Mouse (Mus musculus) urinary bladder, adult 2 months (tissue): ENCODE results near the gene Chd3. TPM values are rescaled to one million over a fixed set of nuclear protein-coding genes. Genes with fewer than 3 reads are reported as not detected.

ENCODE experiments used
- DNase-seq: peaks from one replicate; pipeline ENCODE4 v3.0.0; 2022; ENCODE audit warnings: low spot score
- polyA plus RNA-seq: library from polyadenylated mRNA; depleted of rRNA; stranded (reverse); fragments of >200 nt; gene quantifications from 2 replicates; pipeline ENCODE4 v1.2.3, GENCODE M21; 2012

Chd3 gene
- polyA plus RNA-seq, 1 experiment: 85.5 TPM

- no peak for DNase-seq
These were observed 37.9 kb upstream of the Chd3 start for GRCm38 (mm10) chr11:69406867-69407723.

DNA sequence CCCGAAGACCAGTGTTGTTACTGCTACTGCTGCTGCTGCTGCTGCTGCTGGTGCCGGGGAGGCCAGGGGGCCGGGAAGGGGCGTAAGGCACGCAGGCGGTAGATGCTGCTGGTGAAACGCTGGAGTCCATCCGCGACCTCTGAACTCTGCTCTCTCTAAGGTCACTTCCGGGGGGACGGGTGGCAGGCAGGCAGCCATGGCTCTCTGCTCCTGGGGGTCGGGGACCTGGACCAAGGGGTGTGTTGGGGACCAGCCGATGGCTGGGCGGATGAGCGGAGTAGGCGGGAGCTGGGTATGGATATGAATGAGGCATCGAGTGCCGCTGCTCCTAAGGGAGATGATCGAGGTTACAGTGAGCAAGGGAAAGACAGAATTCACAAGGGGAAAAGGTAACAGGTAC, 37.1 kb upstream of the Chd3 start:
- DNase-seq: no peak

- no peak for DNase-seq
These were observed 36.4 kb upstream of the Chd3 start for GRCm38 (mm10) chr11:69405397-69406200.

GRCm38 (mm10) chr11:69404595-69405396, 35.6 kb upstream of the Chd3 start:
- DNase-seq: no peak

DNA sequence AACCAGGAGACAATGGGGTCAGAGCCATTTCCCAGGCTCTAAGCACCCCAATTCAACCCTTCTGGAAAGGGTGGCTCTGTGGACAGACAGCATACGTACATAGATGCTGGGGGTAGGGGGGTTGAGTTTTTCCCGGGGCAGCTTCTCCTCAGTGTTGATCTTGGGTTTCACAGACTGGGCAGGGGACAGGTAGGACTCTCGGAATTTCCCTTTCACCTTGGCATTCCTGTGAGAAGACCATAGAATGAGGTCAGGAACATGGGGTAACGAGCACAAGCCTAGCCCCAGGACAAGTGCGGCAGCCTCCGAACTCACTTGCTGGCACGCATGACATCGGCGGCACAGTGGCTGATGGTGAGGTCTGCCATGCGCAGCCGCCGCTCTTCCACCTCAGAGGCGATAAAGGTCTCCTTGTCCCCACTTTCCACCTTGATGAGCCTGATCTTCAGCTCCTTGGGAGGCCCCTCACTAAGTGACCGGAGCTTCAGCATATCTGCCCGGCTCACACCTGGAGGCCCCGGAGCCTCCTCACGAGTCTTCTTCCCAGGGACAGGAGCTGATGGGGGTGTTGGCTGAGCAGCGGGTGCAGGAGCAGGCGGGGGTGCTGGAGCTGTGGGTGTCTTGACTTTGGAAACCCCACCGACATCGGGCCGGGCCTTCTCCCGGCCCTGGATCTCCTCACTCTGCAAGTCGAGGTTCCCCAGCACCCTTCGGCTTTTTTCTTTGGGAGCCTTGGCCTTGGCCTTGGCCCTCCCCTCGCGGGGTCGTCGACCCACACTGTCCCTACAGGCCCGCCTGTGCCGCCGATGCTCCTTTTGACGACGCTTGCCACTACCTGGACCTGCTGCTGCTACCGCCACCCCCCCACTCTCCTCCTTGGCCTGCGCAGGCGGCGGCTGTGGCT, 34.7 kb upstream of the Chd3 start:
- DNase-seq: no peak

GRCm38 (mm10) chr11:69401987-69402386, 32.8 kb upstream of the Chd3 start:
- DNase-seq: no peak

DNA sequence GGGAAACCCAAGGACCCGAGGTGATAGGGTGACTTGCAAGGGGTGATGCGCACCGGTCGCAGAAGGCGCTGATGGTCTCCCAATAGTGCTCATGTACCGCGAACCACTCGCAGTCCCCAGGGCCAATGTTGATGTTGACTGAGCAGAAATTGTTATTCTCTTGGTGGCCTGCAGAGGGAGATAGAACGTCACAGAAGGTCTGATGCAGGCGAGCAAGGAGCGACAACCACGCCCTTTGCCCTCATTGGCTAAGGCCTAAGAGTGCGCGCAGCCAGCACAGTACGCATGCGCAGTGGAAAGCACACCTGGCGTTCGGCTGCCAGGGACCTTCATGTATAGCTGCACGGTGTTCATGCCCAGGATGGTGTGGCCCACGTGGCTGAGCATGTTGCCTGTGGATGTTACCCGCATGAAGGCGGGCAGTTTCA, 32.0 kb upstream of the Chd3 start:
- peak; percentile 72 for DNase-seq

DNA sequence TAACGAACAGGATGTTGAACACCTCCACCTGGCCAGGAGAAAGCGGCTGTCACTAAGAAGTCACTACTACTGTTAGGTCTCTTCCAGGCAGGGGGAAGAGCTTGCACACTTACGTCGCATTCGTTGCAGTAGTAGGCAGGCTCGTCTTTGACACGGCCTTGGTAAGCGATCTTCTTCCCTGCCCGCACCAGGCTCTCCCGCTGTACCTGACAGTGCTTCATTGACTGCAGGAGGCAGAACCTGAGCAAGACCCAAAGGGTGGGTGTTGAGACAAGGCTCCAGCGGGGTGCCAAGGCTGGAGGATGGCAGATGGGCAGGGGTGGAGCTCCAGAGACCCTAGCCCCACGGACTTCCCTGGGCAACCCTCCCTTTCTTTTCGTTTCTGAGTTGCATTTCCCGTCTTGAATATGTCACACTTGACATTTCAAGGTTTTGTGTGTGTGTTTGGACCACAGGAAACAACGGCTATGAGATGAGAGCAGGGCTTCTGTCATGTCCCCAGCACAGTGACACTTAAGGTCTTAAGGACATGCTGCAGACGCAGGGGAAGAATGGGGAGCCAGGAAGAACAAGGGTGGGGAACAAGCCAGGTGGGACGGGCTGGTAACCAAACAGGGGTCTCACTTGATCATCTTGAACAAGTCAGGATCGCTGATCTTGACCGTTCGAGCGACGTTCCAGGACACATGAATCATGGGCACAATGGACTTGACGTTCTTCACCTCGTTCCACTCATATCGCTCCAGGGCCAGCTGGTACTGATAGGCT, 31.1 kb upstream of the Chd3 start:
- DNase-seq: no peak

DNA sequence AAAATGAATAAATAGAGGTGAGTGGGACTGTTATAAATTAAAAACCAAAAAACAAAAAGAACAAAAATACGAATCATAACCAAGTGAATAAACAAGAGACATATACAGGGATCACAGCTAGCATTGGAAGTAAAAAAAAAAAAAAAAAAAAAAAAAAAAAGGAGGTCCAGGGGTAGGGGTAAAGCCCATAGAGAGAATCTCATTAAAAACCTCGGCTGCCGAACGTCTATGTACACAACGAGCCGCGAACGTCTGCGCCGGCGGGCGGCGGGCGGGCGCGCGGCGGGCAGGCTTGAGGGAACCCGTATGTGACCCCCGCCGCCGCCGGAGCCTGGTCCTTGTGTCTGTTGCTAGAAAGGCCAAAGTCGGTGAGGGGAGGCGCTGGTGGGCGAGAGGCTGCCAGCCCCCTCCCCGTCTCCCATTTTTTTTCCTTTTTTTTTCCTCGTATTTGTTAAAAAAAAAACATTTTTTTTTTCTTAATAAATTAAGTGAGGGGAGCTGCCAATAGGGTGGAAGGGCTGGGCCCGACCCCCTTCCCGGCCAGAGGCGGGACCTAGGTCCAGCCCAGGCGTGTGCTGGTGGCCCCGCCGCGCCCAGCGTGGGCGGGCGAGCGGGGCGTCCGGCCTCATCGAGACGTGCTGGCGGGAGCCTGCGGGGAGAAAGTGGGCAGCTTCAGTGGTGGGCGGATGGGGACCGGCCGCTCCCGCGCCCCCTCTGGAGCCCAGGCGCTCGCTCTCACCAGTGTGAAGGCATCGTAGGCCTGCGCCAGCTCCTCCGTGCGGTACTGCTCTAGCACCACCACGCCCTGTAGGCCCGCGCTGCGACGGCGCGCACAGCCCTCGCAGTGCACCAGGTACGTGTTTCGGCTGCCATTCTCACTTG, 30.2 kb upstream of the Chd3 start:
- no peak for DNase-seq

- DNase-seq: no peak
These were observed 29.4 kb upstream of the Chd3 start for GRCm38 (mm10) chr11:69398486-69399200.

DNA sequence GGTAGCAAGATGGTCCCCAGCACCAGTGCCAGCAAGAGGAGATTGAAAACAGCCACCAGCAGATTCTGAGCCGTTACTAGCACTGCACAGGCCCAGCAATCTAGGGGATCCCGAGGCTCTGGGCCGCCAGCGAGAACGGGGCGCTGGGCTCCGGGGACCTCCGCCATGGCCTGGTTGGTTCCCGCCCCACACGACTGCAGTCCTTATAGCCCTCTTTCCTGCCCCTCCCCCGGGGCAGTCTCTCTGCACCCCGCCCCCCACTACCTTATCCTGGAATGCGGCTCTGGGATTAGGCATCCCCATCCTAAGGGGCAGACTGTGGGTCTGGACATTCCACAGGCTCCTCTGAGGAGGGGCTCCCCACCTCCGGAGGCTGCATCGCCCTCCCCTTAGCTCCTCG, 28.9 kb upstream of the Chd3 start, which contains the start of gene Tmem88:
TSS of gene Tmem88 (minus strand) at position 176 of the 400 bp plus-strand sequence.
- no peak for DNase-seq

- DNase-seq: no peak
These were observed 28.4 kb upstream of the Chd3 start for GRCm38 (mm10) chr11:69397581-69398057.

- DNase-seq: no peak
These were observed 27.6 kb upstream of the Chd3 start for GRCm38 (mm10) chr11:69396772-69397171.

DNA sequence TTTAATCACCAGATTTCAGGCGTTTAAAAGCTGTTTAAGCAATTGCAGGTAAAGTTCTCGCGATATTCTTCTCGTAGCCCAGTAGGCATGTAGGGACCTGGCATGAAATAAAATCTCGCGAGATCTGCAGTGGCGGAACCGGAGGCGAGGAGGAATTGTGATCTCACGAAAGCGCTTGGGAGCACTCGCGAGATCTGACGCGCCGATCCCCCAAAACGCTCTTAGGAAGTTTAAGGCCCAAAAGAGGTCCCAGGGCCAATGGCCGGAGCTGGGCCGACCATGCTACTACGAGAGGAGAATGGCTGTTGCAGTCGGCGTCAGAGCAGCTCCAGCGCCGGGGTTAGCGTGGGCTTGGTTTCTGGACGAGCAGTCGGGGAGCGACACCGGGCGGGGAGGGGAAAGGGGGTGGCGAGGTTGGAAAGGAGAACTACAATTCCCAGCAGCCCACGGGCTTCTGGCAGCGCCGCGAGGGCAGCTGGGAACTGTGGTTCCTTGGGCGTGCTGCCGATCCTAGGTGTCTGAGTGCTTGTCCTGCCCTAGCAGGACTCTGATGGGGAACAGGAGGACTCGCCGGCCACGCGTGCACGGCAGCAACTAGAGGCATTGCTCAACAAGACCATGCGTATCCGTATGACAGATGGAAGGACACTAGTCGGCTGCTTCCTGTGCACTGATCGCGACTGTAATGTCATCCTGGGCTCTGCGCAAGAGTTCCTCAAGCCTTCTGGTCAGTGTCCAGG, 26.6 kb upstream of the Chd3 start:
- DNase-seq: peak; percentile 90

- peak; percentile 72 for DNase-seq
These were observed 26.0 kb upstream of the Chd3 start, which contains the start of the genes Naa38 and Cyb5d1 for GRCm38 (mm10) chr11:69395235-69395633. TSS of gene Naa38 (plus strand) at chr11:69395487. TSS of gene Cyb5d1 (minus strand) at chr11:69395631.

DNA sequence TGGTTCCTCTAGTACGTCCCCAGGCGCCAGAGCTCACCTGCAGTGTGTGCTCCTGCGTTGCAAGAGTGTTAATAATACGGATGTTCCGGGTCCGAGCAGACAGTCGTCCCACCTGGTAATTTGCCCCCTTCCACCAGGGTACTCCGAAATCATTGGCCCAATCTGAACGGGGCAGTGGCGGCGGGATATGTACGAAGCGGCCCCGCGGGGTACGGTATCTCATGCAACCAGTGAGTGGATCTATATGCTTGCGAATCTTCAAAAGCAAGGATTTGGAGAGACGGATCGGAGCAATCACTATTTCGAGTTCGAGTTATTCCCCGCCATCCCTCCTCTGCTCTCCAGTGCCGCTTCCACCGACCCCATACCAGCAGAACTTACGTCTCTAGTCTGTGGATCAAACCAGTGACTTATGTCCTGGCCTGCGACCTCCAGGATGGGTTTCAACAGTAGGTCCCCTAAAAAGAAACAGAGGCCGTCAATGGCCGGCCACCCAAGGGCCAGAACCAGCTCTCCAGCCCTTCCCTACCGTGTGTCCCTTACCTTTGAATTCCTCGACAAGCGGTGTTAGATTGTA, 25.5 kb upstream of the Chd3 start:
- peak; percentile 34 for DNase-seq
